Mouse (Mus musculus) hindbrain, embryonic 14.5 days (tissue): ENCODE measurements around the gene Nsl1. TPM values are rescaled to one million over a fixed set of nuclear protein-coding genes. Genes with fewer than 3 reads are reported as not detected.
A peak's percentile ranks its signal among the peaks of the same experiment; 100 is the strongest.

ENCODE experiments used
- ATAC-seq: fragments of 200-750 bp; cut with Nextera tagmentation; 2 replicates; pipeline ENCODE4 v1.8.0; 2017; ENCODE audit warnings: moderate number of reproducible peaks, mild to moderate bottlenecking, moderate TSS enrichment, moderate library complexity; ENCODE audit not compliant: low FRiP score
- DNase-seq: peaks from one replicate; pipeline ENCODE4 v3.0.0-alpha.2; 2015; ENCODE audit warnings: low spot score
- H3K27ac ChIP-seq: fragments of 300-500 bp; sonication (generic); 2 replicates; pipeline ENCODE4 v1.5.1; 2014; ENCODE audit warnings: mild to moderate bottlenecking, moderate library complexity
- H3K27me3 ChIP-seq: fragments of 300-500 bp; sonication (generic); 2 replicates; pipeline ENCODE4 v1.6.1; 2014; ENCODE audit warnings: mild to moderate bottlenecking, low read length, mixed read lengths; ENCODE audit not compliant: control insufficient read depth, insufficient read depth
- H3K36me3 ChIP-seq: fragments of 300-500 bp; sonication (generic); replicated peaks from 2 replicates; pipeline ENCODE4 v1.6.1; 2014; ENCODE audit not compliant: control insufficient read depth, insufficient read depth
- H3K4me1 ChIP-seq: fragments of 300-500 bp; sonication (generic); replicated peaks from 2 replicates; pipeline ENCODE4 v1.6.1; 2014; ENCODE audit warnings: antibody characterized with exemption, low read length, mixed read lengths; ENCODE audit not compliant: control insufficient read depth, insufficient read depth
- H3K4me2 ChIP-seq: fragments of 300-500 bp; sonication (generic); replicated peaks from 2 replicates; pipeline ENCODE4 v1.6.1; 2014; ENCODE audit warnings: mild to moderate bottlenecking, moderate library complexity
- H3K4me3 ChIP-seq: fragments of 300-500 bp; sonication (generic); replicated peaks from 2 replicates; pipeline ENCODE4 v1.5.1; 2014; ENCODE audit warnings: mild to moderate bottlenecking, low read length
- H3K9ac ChIP-seq: fragments of 300-500 bp; sonication (generic); 2 replicates; pipeline ENCODE4 v1.6.1; 2014
- H3K9me3 ChIP-seq: fragments of 300-500 bp; sonication (generic); 2 replicates; pipeline ENCODE4 v1.6.1; 2016; ENCODE audit warnings: low read length; ENCODE audit not compliant: control insufficient read depth
- WGBS: fragments of 180-500 bp; shearing (Covaris S2); extraction: QIAGEN DNeasy Blood & Tissue Kit; methylation state at CpG from one replicate; pipeline ENCODE4 v1.1.7; 2014; 5-methylcytosine and 5-hydroxymethylcytosine counted together
- polyA plus RNA-seq: library from polyadenylated mRNA; unstranded; fragments of >200 nt; fragmentation: Nextera tagmentation; extraction: Ambion mirVana; gene quantifications from 2 replicates; pipeline ENCODE4 v1.2.1, GENCODE M21; 2014

Gene Nsl1
- polyA plus RNA-seq, 1 experiment from 2014 or later = 3.6 TPM

- no peaks in the 10 kb centered on the region for H3K36me3 ChIP-seq
- peak overlapping the region; percentile 80 for H3K4me2 ChIP-seq
- WGBS = 56% methylated on average over 14 of the region's 14 CpGs
- no peaks in the 10 kb centered on the region for H3K9me3 ChIP-seq
- DNase-seq (no peak), ATAC-seq (no peak)
- peak overlapping the region; percentile 43 for H3K4me3 ChIP-seq
- no peak overlapping the region for H3K27ac ChIP-seq
- H3K27me3 ChIP-seq = peaks cover 32% of the 10 kb centered on the region
- H3K9ac ChIP-seq = no peak overlapping the region; the same call in 1 of the 2 replicates
- H3K4me1 ChIP-seq = no peaks in the 10 kb centered on the region
Observed at GRCm38 (mm10) chr1:191096871-191097681, 34.3 kb downstream of the Nsl1 start.

- Histone ChIP-seq H3K27ac (no peak within 1 kb of the TSS), H3K4me2 (peak within 1 kb of the TSS; percentile 80), H3K4me1 (no peaks in the 10 kb centered on the region), H3K9me3 (no peaks in the 10 kb centered on the region), H3K4me3 (peak within 1 kb of the TSS; percentile 43), H3K9ac (peak within 1 kb of the TSS; percentile 53), H3K27me3 (peaks cover 32% of the 10 kb centered on the region), H3K36me3 (no peaks in the 10 kb centered on the region)
- ATAC-seq (peak; percentile 57; the same call in 1 of the 2 replicates), DNase-seq (peak; percentile 40)
- WGBS = under 1% methylated on average over 87 of the region's 95 CpGs
Observed at GRCm38 (mm10) chr1:191097802-191098747, 35.3 kb downstream of the Nsl1 start, which contains the start of gene Batf3. TSS of gene Batf3 (plus strand) at chr1:191097847.

- no peak overlapping the region for H3K27ac ChIP-seq
- no peaks in the 10 kb centered on the region for H3K36me3 ChIP-seq
- H3K4me2 ChIP-seq = no peak overlapping the region; the same call in 1 of the 2 replicates
- no peak overlapping the region for H3K4me3 ChIP-seq
- peaks cover 32% of the 10 kb centered on the region for H3K27me3 ChIP-seq
- no peaks in the 10 kb centered on the region for H3K9me3 ChIP-seq
- H3K4me1 ChIP-seq = no peaks in the 10 kb centered on the region
- 44% methylated on average over 5 of the region's 5 CpGs for WGBS
- ATAC-seq = no peak
- H3K9ac ChIP-seq = no peak overlapping the region
- no peak for DNase-seq
Observed at GRCm38 (mm10) chr1:191099114-191099513, 36.3 kb downstream of the Nsl1 start.

- Histone ChIP-seq H3K4me3 (no peak overlapping the region), H3K4me2 (no peak overlapping the region), H3K36me3 (no peaks in the 10 kb centered on the region), H3K27me3 (peaks cover 32% of the 10 kb centered on the region), H3K9me3 (no peaks in the 10 kb centered on the region), H3K27ac (no peak overlapping the region), H3K4me1 (no peaks in the 10 kb centered on the region), H3K9ac (no peak overlapping the region)
- DNase-seq = no peak
- WGBS = 77% methylated on average over 5 of the region's 5 CpGs
- ATAC-seq = no peak
Observed at GRCm38 (mm10) chr1:191099772-191100291, 37.0 kb downstream of the Nsl1 start.

- Histone ChIP-seq H3K9ac (no peak overlapping the region), H3K4me1 (no peaks in the 10 kb centered on the region), H3K9me3 (no peaks in the 10 kb centered on the region), H3K4me2 (no peak overlapping the region), H3K27me3 (peaks cover 16% of the 10 kb centered on the region), H3K36me3 (no peaks in the 10 kb centered on the region), H3K4me3 (no peak overlapping the region), H3K27ac (no peak overlapping the region)
- no peak for DNase-seq
- WGBS = 76% methylated on average over 15 of the region's 15 CpGs
- no peak for ATAC-seq
Observed at GRCm38 (mm10) chr1:191102730-191103370, 40.0 kb downstream of the Nsl1 start.

- no peaks in the 10 kb centered on the region for H3K9me3 ChIP-seq
- no peak overlapping the region for H3K4me2 ChIP-seq
- no peak for DNase-seq
- no peaks in the 10 kb centered on the region; the same call in 1 of the 2 replicates for H3K27me3 ChIP-seq
- ATAC-seq = no peak
- H3K9ac ChIP-seq = no peak overlapping the region
- WGBS = 85% methylated on average over 9 of the region's 9 CpGs
- H3K27ac ChIP-seq = no peak overlapping the region
- H3K4me3 ChIP-seq = no peak overlapping the region
- no peaks in the 10 kb centered on the region for H3K4me1 ChIP-seq
- H3K36me3 ChIP-seq = no peaks in the 10 kb centered on the region
Observed at GRCm38 (mm10) chr1:191105246-191105645, 42.4 kb downstream of the Nsl1 start.

- H3K4me3 ChIP-seq = no peak overlapping the region
- H3K27ac ChIP-seq = no peak overlapping the region
- no peak overlapping the region for H3K9ac ChIP-seq
- H3K4me1 ChIP-seq = no peaks in the 10 kb centered on the region
- no peaks in the 10 kb centered on the region for H3K9me3 ChIP-seq
- H3K4me2 ChIP-seq = no peak overlapping the region
- no peak for ATAC-seq
- no peaks in the 10 kb centered on the region for H3K27me3 ChIP-seq
- no peak for DNase-seq
- WGBS = 69% methylated on average over 10 of the region's 10 CpGs
- no peaks in the 10 kb centered on the region for H3K36me3 ChIP-seq
Observed at GRCm38 (mm10) chr1:191107306-191107705, 44.5 kb downstream of the Nsl1 start.

- no peak overlapping the region for H3K27ac ChIP-seq
- no peaks in the 10 kb centered on the region for H3K27me3 ChIP-seq
- no peak overlapping the region for H3K4me3 ChIP-seq
- H3K36me3 ChIP-seq = no peaks in the 10 kb centered on the region
- 95% methylated on average over 9 of the region's 9 CpGs for WGBS
- no peaks in the 10 kb centered on the region for H3K9me3 ChIP-seq
- H3K4me2 ChIP-seq = no peak overlapping the region
- H3K4me1 ChIP-seq = no peaks in the 10 kb centered on the region
- H3K9ac ChIP-seq = no peak overlapping the region
- DNase-seq = no peak
- ATAC-seq = no peak
Observed at GRCm38 (mm10) chr1:191109907-191110306, 47.1 kb downstream of the Nsl1 start.
